Mouse (Mus musculus) frontal cortex, adult 2 months (tissue): ENCODE results near the gene Pdcd5. TPM values are rescaled to one million over a fixed set of nuclear protein-coding genes. Genes with fewer than 3 reads are reported as not detected.

Experiments
- DNase-seq, 2 experiments: peaks; one replicate each; pipeline ENCODE4 v3.0.0; 2022; ENCODE audit warnings: low spot score in 1 of 2; ENCODE audit errors: extremely low spot score in 1 of 2
- polyA plus RNA-seq: library from polyadenylated mRNA; depleted of rRNA; stranded (reverse); fragments of >200 nt; gene quantifications from 2 replicates; pipeline ENCODE4 v1.2.3, GENCODE M21; 2012; rRNA removed

Gene Pdcd5
- polyA plus RNA-seq, 1 experiment, result 114 TPM

DNA sequence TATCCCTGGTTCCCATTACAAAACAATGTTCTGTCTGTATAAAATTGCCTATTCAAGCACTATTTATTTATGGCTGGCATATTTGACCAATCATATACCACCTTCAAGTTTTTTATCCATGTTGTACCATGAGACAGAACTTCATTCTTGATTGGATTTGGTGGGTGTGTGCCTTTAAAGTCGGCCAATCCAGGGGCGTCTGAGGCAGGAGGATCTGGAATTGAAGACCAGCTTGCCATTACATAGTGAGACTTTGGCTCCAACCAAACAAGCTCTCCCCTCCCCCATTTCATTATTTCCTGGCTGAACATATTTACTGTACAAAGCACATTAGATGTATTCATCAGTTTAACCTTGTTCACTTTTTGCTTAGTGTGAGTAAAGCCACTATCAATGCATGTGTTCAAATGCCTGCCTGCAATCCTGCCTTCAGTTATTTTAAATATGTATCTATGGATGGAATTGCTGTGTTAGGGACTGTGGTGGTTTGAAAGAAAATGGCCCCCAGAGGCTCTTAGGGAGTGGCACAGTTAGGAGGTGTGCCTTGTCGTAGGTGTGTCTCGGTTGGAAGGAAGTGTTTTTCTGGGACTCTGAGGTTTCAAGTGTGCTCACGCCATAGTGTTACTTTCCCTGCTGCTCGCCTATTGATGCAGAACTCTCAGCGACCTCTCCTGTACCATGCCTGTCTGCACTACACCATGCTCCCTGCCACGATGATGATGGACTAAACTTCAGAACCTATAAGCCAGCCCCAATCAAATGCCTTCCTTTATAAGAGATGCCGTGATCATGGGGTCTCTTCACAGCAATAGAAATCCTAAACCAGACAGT is 1.1 kb upstream of the Pdcd5 start:
- no peak for DNase-seq

DNA sequence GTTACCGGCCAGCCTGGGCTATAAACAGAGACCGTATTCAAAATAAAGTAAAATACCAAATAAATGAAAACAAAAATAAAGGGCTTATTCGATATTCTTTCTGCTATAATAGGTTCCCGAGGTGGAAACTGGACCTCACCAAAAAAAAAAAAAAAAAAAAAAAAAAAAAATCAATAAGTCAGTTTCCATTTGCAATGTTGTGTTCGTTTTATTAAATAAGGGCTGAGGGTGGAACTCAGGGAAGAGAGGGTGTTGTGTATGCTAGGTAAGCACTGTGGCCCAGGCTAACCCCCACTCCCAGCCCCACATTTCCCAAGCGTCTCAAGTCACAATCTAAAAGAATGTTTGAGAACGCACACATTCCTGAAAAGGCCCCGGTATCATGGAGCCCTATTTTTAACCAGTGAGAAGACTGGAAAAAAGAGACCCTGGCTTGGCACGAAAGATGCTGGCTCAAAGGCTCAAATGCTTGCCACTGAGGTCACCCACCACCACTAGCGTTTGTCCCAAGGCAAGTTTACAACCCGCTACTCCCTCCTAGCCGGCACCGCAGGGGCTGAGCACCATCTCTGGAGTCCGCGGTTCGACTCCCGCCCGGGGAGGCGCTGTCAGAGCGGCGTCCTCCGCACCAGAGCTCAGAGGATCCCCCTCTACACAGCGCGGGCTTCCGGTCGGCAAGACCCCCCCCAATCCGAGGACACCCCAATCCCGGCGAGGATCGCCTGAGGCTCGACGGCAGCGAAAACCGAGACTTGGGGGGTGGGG is 822 bp downstream of the Pdcd5 start:
- no peak for DNase-seq

DNA sequence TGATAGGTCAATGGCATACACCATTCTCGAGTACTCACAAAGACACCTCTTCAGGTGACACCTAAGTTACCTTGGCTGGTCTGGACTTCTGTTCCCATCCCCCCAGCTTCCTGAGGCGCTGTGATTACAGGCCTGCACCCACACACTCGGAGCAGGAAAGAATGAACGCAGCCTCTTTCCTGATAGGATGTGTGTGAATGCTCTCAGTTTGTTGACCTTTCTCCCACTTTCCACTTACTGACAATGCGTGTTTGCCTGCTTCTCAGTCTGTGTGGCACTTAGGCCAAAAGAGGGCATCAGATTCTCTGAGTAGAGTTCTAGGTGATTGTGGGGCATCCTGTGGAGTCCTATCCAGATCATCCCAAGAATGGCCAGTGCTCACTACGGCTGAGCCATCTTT is 7.2 kb downstream of the Pdcd5 start:
- DNase-seq, result no peak

DNA sequence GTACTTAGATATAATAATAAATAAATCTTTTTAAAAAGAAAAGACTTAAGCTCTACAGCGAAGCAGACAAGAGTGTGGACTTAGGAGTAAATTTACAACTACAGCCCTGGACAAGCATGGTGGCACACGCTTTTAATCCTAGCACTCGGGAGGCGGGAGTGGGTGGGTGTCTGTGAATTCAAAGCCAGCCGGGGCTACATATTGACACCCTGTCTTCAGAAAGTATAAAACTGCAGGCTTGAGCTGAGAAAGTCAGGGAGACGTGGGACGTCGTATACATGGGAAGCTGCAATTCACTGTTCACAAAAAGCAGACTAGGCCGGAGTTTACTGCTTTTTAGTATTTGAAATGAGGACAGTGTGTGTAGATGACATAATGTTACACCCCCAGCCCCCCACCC is 10.4 kb downstream of the Pdcd5 start:
- peak; percentile 43 to 45 for DNase-seq

DNA sequence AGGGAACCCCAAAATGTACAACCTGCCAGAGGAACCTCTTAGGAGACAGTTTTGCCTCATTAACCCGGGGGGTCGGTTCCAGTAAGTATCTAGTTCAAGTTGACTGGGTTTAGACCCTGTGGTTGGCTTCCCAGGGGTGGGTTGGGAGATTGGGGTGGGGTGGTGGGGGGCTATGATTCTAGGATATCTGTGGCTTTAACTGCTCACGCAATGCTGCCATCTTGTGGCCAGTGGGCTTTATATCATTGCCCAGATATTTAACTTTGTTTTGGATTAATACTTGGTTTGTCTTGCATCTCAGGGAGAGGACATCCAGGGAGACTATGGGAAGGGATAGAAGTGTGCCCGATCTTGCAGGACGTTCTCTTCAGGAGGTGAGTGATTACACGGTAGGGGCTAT is 11.1 kb downstream of the Pdcd5 start:
- DNase-seq, result peak in 1 of 2 experiments; percentile 54

DNA sequence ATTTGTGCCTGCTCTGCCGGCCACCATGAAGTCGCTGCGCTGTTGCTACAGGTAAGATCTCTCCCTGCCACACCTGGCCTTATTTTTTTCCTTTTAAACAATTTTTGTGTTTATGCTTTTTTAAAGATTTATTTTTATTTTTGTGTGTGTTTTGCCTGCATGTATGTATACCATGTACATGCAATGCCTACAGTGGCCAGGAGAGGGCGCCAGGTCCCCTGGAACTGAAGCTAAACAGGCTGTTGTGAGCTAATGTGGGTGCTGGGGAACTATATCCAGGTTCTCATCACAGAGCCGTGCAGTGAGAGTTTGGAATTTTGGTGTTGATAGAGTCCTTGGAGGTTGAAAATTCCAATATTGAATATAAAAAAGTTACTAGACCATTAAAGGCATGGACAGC is 18.8 kb downstream of the Pdcd5 start:
- peak in 1 of 2 experiments; percentile 36 for DNase-seq

DNA sequence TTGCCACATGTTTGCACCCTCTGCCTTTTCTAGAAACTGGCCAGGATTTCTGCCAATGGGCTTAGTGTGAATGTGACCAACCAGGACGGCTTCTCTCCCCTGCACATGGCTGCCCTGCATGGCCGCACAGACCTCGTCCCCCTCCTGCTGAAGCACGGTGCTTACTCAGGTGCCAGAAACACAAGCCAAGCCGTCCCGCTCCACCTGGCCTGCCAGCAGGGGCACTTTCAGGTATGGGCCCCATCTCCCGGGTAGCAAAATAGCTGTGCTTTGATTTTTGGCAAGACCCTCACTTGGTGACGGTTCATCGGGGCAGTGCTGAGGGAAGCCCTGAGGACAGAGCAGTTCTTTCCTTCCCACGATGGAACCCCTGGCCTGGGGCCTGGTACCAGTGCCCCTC is 19.9 kb downstream of the Pdcd5 start:
- DNase-seq, result no peak

DNA sequence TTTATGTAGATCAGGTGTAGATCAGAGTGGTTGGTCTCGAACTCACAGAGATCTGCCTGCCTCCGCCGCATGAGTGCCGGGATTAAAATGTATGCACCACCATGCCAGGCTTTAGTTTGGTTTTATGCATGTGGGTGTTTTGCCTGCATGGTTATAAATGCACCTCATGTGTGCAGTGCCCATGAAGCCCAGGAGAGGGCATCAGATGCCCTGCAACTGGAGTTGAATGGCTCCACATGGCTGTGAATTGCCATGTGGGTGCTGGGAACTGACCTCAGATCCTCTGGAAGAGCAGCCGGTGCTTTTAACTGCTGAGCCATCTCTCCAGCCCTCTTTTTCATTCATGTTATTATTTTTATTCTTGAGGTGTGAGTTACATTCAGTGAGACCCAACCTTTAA is 21.3 kb downstream of the Pdcd5 start:
- DNase-seq, result no peak

DNA sequence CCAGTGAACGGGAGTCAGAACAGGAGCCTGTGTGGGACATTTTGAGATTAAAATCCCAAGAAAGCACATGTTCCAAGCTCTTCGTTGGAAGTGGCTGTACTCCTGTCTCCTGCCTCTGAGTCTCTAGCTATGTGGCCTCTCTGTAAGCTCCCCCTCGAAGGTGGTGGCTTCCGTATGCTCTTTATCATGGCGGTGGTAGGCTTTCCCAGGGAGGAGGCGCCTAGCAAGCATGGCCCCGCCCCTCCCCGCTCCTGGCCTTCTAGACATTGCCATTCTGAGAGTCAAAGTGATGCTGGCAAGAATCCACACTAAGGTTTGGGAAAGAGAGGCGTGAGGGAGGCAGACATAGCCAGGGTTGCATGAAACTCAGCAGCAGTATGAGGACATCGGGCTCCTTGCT is 24.7 kb downstream of the Pdcd5 start:
- no peak for DNase-seq

DNA sequence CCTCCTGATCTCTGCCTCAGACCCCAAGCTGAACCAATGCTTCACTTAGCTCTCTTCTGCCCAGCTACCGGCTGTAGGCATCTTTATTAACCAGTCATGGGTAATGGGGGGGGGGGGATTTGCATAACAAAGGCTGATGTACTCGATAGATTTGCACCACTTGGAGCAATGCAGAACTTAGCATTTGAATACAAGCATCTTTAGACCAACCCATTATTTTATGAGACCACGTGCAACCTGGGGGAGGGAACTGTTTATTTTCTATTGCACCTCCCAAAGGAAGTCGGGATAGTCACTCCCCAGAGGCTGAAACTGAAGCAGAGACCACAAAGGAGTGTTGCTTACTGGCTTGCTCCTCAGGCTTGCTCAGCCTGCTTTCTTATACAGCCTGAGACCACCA is 29.8 kb downstream of the Pdcd5 start:
- no peak for DNase-seq

DNA sequence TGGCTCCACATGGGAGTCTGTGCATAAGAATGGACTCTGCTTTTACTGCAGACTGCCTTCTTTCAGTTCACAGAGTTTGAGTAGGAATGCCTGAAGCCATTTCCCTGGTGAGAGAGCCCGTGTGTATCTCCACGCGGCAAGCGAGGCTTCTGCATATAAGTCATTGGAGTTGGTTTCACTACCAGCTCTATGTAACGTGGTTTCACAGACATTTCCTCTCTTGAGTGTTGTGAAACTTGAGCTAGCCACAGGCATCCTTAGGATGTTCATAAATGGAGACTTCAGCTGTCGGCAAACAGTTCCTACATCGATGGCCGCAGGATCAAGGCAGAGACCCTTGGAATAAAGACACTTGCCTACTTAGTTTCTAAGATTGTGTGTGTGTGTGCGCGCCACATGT is 38.1 kb downstream of the Pdcd5 start:
- DNase-seq, result no peak

DNA sequence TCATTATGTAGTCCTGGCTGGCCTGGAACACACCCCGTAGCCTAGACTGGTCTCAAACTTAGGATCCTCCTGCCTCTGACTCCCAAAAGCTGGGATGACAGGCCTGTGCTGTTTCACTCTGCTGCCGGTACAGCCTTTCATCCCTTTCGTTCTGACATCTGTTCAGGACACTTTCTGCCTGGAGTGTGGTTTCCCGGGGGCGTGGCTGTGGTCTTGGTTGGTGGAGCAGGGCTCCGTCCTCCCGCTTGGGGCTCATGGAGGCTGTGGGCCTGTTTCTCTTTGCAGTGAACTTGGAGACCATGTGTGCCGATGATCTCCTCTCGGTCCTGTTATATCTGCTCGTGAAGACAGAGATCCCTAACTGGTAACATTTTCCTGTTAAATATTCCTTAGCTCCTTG is 40.5 kb downstream of the Pdcd5 start:
- DNase-seq, result no peak

DNA sequence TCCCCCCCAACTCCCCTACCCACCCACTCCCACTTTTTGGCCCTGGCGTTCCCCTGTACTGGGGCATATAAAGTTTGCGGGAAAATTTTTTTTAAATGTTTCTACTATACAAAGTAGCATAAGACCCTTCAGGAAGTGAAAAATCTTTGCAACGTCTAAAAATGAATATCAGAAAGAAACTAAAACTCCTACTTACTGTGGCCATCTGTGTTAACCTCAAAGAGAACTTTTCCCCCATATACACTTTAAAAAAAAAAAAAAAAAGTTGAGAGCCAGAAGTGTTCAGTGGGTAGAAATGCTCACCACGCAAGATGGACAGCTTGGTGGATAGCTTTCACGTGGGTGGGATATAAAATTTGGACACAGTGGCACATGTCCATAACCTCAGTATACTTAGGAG is 44.6 kb downstream of the Pdcd5 start:
- DNase-seq, result no peak

DNA sequence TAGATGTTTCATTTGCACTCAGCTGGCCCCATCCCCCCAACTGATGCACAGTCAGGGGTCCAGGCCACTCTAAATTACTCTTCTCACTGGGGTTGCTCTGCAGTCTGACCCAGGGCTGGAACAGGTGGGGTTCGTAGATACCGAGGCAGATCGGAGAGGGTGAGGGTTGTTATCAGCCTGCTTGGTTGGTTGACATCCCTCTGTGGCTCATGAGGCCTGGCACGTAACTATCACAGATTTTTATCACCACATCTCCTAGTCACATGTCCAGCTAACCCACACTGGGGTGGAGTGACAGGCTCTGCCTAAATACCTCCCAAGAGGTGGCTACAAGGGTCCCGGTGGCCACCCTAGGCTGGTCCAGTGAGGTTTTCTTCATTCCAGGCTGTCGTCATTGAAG is 46.2 kb downstream of the Pdcd5 start:
- DNase-seq, result no peak

DNA sequence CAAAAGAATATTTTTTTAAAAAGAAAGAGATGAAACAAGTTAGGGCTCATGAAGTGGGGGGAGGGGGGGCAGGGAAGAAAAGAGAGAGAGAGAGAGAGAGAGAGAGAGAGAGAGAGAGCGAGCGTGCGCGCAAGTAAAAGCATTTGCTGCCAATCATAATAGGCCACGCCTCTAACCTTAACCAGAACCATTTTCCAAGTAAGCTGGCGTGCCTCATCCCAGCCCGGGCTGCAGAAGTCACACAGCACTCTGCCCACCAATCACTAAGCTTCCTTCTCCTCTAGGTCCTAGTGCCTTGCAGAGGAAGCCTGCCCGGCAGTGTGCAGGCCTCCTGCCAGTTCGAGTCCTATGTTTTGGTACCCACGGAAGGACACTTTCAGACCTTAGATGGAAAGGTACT is 47.3 kb downstream of the Pdcd5 start:
- no peak for DNase-seq

DNA sequence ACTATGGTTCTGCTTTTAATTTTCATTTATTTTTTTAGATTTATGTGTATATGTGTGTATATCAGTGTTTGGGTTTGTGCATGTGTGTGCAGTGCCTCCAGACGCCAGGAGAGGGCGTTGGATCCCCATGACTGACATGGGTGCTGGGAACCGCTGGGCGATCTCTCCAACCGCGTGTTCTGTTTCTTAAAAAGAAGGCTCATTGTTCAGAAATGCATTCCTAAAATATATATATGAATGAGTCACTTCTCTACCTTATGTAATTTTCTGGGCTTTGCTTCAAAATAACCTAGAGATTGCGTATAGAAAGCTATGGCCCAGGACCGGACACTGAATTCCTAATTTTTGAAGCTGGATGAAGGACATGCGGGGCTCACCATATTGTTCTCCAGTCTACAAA is 47.8 kb downstream of the Pdcd5 start:
- DNase-seq, result peak in 1 of 2 experiments; percentile 68

DNA sequence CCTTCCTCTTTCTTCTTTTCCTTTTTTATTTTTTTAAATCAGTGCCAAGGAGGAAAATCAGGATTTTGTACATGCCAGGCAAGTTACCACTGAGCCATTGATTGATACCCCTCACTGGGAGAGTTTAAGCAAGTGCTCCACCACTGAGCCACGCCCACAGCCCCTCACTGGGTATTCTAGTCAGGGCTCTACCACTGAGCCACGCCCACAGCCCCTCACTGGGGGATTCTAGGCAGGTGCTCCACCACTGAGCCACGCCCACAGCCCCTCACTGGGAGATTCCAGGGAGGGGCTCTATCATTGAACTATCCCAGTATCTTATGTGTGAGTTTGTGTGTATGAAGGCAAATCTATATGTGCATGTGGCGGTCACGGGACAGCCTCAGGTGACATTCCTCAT is 53.0 kb downstream of the Pdcd5 start:
- DNase-seq, result no peak

Other genes starting within 250 kb of the Pdcd5 start
- 0.04 and 0.34 TPM in 2 replicates for gene Slc7a9, start 198.7 kb downstream of the Pdcd5 start, polyA plus RNA-seq
- gene Tdrd12, start 109.8 kb downstream of the Pdcd5 start, polyA plus RNA-seq, result 0.36 and 0.38 TPM in 2 replicates
- gene Nudt19, start 91.2 kb downstream of the Pdcd5 start, polyA plus RNA-seq, result 129 and 140 TPM in 2 replicates
- 0.16 and 0.19 TPM in 2 replicates for gene Rgs9bp, start 61.9 kb downstream of the Pdcd5 start, polyA plus RNA-seq
- gene Ankrd27, start 61.3 kb downstream of the Pdcd5 start, polyA plus RNA-seq, result 30.1 and 30.6 TPM in 2 replicates
- gene Dpy19l3, start 106.9 kb upstream of the Pdcd5 start, polyA plus RNA-seq, result 22.4 and 24.0 TPM in 2 replicates
- 12.7 and 13.9 TPM in 2 replicates for gene Zfp507, start 155.5 kb upstream of the Pdcd5 start, polyA plus RNA-seq